In genomic region chr19:5922119-5922942, GRCm38 (mm10) we compare ENCODE assay signal across 10 mouse cellular contexts. TPM values are rescaled to one million over a fixed set of nuclear protein-coding genes. Genes with fewer than 3 reads are reported as not detected.
DNase-seq lines count a peak whose midpoint lies in the region; ATAC-seq lines count a peak whose summit lies in the region.
"Had no signal": no experiment of that assay in that cellular context is flagged by ENCODE, and none has a peak within 500 bp of the region (broad histone marks: within the 10 kb centered on the region; RNA-seq: fewer than 3 reads in every experiment).

No protein-coding gene starts in this region.

- peak overlapping the region; percentile 91 for H3K4me2 ChIP-seq in heart, embryonic 12.5 days

- H3K27me3 ChIP-seq in megakaryocyte, embryonic 14.5 days (replicated peaks) = peaks cover 6% of the 10 kb centered on the region
- no peaks in the 10 kb centered on the region for H3K27me3 ChIP-seq in heart, embryonic 12.5 days (replicated peaks)
- H3K27me3 ChIP-seq: Patski had no signal

- no peaks in the 10 kb centered on the region for H3K9me3 ChIP-seq in megakaryocyte, embryonic 14.5 days
- no peaks in the 10 kb centered on the region for H3K9me3 ChIP-seq in heart, embryonic 12.5 days (replicated peaks)

- WGBS in heart, embryonic 12.5 days = 40% methylated on average over 15 of the region's 15 CpGs

- H3K4me3 ChIP-seq in megakaryocyte, embryonic 14.5 days (replicated peaks) = peak overlapping the region; percentile 89
- H3K4me3 ChIP-seq in heart, embryonic 12.5 days = peak overlapping the region; percentile 10

- peaks cover 87% of the 10 kb centered on the region for H3K4me1 ChIP-seq in megakaryocyte, embryonic 14.5 days
- peaks cover 34% of the 10 kb centered on the region for H3K4me1 ChIP-seq in heart, embryonic 12.5 days (replicated peaks)

- peak overlapping the region; percentile 11; the same call in 1 of the 2 replicates for H3K9ac ChIP-seq in heart, embryonic 12.5 days

- DNase-seq in liver = peak; percentile 78
- DNase-seq in skeletal muscle tissue, adult 2 months (ENCODE audit: low read depth, low spot score) = peak; percentile 76
- DNase-seq in cerebellum, adult 11 months = no peak
- DNase-seq in adrenal gland, postnatal 14 days = no peak
- no peak for DNase-seq in left cerebral cortex, adult 9 months (ENCODE audit: low spot score in 2 of 2)

- peaks cover 42% of the 10 kb centered on the region for H3K36me3 ChIP-seq in megakaryocyte, embryonic 14.5 days (replicated peaks; ENCODE audit: low read length)
- H3K36me3 ChIP-seq in heart, embryonic 12.5 days = peaks cover 17% of the 10 kb centered on the region

- no peak overlapping the region for H3K27ac ChIP-seq in heart, embryonic 12.5 days (ENCODE audit: poor library complexity, severe bottlenecking)

- no peak for ATAC-seq in megakaryocyte, adult 5-6 weeks (ENCODE audit: poor library complexity, severe bottlenecking)
- no peak for ATAC-seq in heart, embryonic 12.5 days (ENCODE audit: insufficient number of reproducible peaks, low FRiP score)
- ATAC-seq: Patski had no signal

RNA-seq across cellular contexts. Expression of gene Cdc42ep2, which starts 2.3 kb away (rescaled TPM):
- polyA plus RNA-seq in megakaryocyte, embryonic 14.5 days (2012; ENCODE audit: insufficient read depth, low replicate concordance) = 4.4 and 15.7 TPM in 2 replicates
- total RNA-seq in megakaryocyte, adult 5-6 weeks (2015) = 3.0 and 3.4 TPM in 2 replicates
- 1.7 and 1.9 TPM in 2 replicates for total RNA-seq in megakaryocyte, adult 5-6 weeks (2017)
- polyA plus RNA-seq in heart, embryonic 12.5 days (2016; fragmentation: Nextera tagmentation; extraction: Ambion mirVana) = 6.5 and 7.3 TPM in 2 replicates
- total RNA-seq in adrenal gland, postnatal 14 days (2021) = 9.6 and 9.7 TPM in 2 replicates
- total RNA-seq: hematopoietic stem cell, adult 5-6 weeks had no signal

RNA-seq across cellular contexts. Expression of gene Dpf2, which starts 9.5 kb away (rescaled TPM):
- 23.0 and 44.7 TPM in 2 replicates for polyA plus RNA-seq in megakaryocyte, embryonic 14.5 days (2012; ENCODE audit: insufficient read depth, low replicate concordance)
- total RNA-seq in megakaryocyte, adult 5-6 weeks (2015) = 52.2 and 52.4 TPM in 2 replicates
- 88.7 and 107 TPM in 2 replicates for total RNA-seq in megakaryocyte, adult 5-6 weeks (2017)
- polyA plus RNA-seq in heart, embryonic 12.5 days (2016; fragmentation: Nextera tagmentation; extraction: Ambion mirVana) = 111 and 118 TPM in 2 replicates
- 118 and 119 TPM in 2 replicates for total RNA-seq in adrenal gland, postnatal 14 days (2021)

RNA-seq across cellular contexts. Expression of gene Tigd3, which starts 28.4 kb away (rescaled TPM):
- 0.57 and 1.3 TPM in 2 replicates for polyA plus RNA-seq in megakaryocyte, embryonic 14.5 days (2012; ENCODE audit: insufficient read depth, low replicate concordance)
- 0.54 and 0.59 TPM in 2 replicates for total RNA-seq in megakaryocyte, adult 5-6 weeks (2015)
- total RNA-seq in megakaryocyte, adult 5-6 weeks (2017) = 1.0 and 1.8 TPM in 2 replicates
- polyA plus RNA-seq in heart, embryonic 12.5 days (2016; fragmentation: Nextera tagmentation; extraction: Ambion mirVana) = 1.5 and 1.9 TPM in 2 replicates
- total RNA-seq in adrenal gland, postnatal 14 days (2021) = 1.4 and 1.7 TPM in 2 replicates

RNA-seq across cellular contexts. Expression of gene Pola2, which starts 41.7 kb away (rescaled TPM):
- 11.0 and 14.1 TPM in 2 replicates for polyA plus RNA-seq in megakaryocyte, embryonic 14.5 days (2012; ENCODE audit: insufficient read depth, low replicate concordance)
- 36.9 and 37.7 TPM in 2 replicates for total RNA-seq in megakaryocyte, adult 5-6 weeks (2015)
- 29.0 and 33.7 TPM in 2 replicates for total RNA-seq in megakaryocyte, adult 5-6 weeks (2017)
- 49.3 and 51.1 TPM in 2 replicates for polyA plus RNA-seq in heart, embryonic 12.5 days (2016; fragmentation: Nextera tagmentation; extraction: Ambion mirVana)
- 24.6 and 28.4 TPM in 2 replicates for total RNA-seq in adrenal gland, postnatal 14 days (2021)

RNA-seq across cellular contexts. Expression of gene Slc25a45, which starts 44.7 kb away (rescaled TPM):
- polyA plus RNA-seq in megakaryocyte, embryonic 14.5 days (2012; ENCODE audit: insufficient read depth, low replicate concordance) = 3.6 and 6.9 TPM in 2 replicates
- 55.6 and 67.9 TPM in 2 replicates for total RNA-seq in megakaryocyte, adult 5-6 weeks (2015)
- 69.1 and 73.5 TPM in 2 replicates for total RNA-seq in megakaryocyte, adult 5-6 weeks (2017)
- polyA plus RNA-seq in heart, embryonic 12.5 days (2016; fragmentation: Nextera tagmentation; extraction: Ambion mirVana) = 3.5 and 3.9 TPM in 2 replicates
- 14.7 and 16.5 TPM in 2 replicates for total RNA-seq in adrenal gland, postnatal 14 days (2021)

Comparison
In these comparisons a context has a peak if more than half of its experiments do, and no peak if none do; other contexts are left out.
1. DNase-seq: peak in liver (single experiment) and skeletal muscle tissue, adult 2 months (single experiment); none in cerebellum, adult 11 months (single experiment), adrenal gland, postnatal 14 days (single experiment) and left cerebral cortex, adult 9 months (0 of 2).